Mouse (Mus musculus): Measurements from ENCODE around the gene Gm19684. TPM values are rescaled to one million over a fixed set of nuclear protein-coding genes. Genes with fewer than 3 reads are reported as not detected.
"Not testable (repeated sequence)": the region's sequence is repeated elsewhere in the genome, so short reads cannot be mapped to it uniquely, and the experiment has no call there.

The Gm19684 gene
- polyA plus RNA-seq, 1 experiment: not detected

- Histone ChIP-seq H3K27ac (ENCODE audit: control insufficient read depth, insufficient read depth, low read depth, low read length) (no peak overlapping the region), H3K36me3 (ENCODE audit: control insufficient read depth, insufficient read depth, low read length) (no peaks in the 10 kb centered on the region), H3K27me3 (ENCODE audit: control insufficient read depth, insufficient read depth, low read length) (peaks cover 3% of the 10 kb centered on the region; the same call in 1 of the 2 replicates), H3K4me3 (ENCODE audit: control insufficient read depth, low read depth, low read length) (no peak overlapping the region), H3K4me1 (ENCODE audit: control insufficient read depth, insufficient read depth, low read length) (peaks cover 3% of the 10 kb centered on the region; the same call in 1 of the 2 replicates)
- TF ChIP-seq CTCF (IDR thresholded peaks at IDR 0.05; ENCODE audit: control insufficient read depth, insufficient read depth, insufficient replicate concordance, low read depth, low read length): no peak
- no peak for TF ChIP-seq POLR2A (IDR thresholded peaks at IDR 0.05; ENCODE audit: control insufficient read depth, low read depth, low read length)
Measured at GRCm38 (mm10) chr17:36154271-36155149, 33.0 kb downstream of the Gm19684 start.

DNA sequence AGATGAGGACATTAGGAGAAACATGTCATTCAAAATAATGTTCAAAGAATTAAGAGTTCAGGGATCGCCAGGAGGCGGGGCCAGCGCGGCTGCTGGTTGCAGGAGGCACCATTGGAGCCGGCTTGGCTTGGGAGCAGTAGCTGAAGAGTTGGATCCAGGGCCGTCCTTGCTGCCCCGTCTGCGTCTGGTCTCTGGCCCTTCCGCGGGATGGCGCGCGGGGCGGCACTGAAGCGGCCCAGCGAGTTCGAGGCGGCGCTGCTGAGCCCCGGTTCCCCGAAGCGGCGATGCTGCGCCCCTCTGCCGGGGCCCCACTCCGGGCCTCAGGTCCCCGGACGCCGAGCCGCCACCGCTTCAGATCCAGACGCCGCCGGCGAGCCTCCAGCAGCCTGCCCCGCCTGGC is 36.3 kb downstream of the Gm19684 start:
- H3K4me1 ChIP-seq (ENCODE audit: control insufficient read depth, insufficient read depth, low read length); H3K27ac ChIP-seq (ENCODE audit: control insufficient read depth, insufficient read depth, low read depth, low read length); H3K4me3 ChIP-seq (ENCODE audit: control insufficient read depth, low read depth, low read length); H3K27me3 ChIP-seq (ENCODE audit: control insufficient read depth, insufficient read depth, low read length); H3K36me3 ChIP-seq (ENCODE audit: control insufficient read depth, insufficient read depth, low read length): not testable (repeated sequence)

- H3K27me3 ChIP-seq (ENCODE audit: control insufficient read depth, insufficient read depth, low read length); H3K27ac ChIP-seq (ENCODE audit: control insufficient read depth, insufficient read depth, low read depth, low read length); H3K4me3 ChIP-seq (ENCODE audit: control insufficient read depth, low read depth, low read length); H3K36me3 ChIP-seq (ENCODE audit: control insufficient read depth, insufficient read depth, low read length); H3K4me1 ChIP-seq (ENCODE audit: control insufficient read depth, insufficient read depth, low read length): not testable (repeated sequence)
Measured at GRCm38 (mm10) chr17:36158264-36158663, 36.8 kb downstream of the Gm19684 start.

GRCm38 (mm10) chr17:36161129-36162051 is 39.9 kb downstream of the Gm19684 start:
- H3K27me3 ChIP-seq (ENCODE audit: control insufficient read depth, insufficient read depth, low read length): peaks cover 3% of the 10 kb centered on the region
- TF ChIP-seq CTCF (IDR thresholded peaks at IDR 0.05; ENCODE audit: control insufficient read depth, insufficient read depth, insufficient replicate concordance, low read depth, low read length) (no peak), POLR2A (IDR thresholded peaks at IDR 0.05; ENCODE audit: control insufficient read depth, low read depth, low read length) (no peak)
- H3K27ac ChIP-seq (ENCODE audit: control insufficient read depth, insufficient read depth, low read depth, low read length): no peak overlapping the region
- no peak overlapping the region for H3K4me3 ChIP-seq (ENCODE audit: control insufficient read depth, low read depth, low read length)
- H3K4me1 ChIP-seq (ENCODE audit: control insufficient read depth, insufficient read depth, low read length): peaks cover 9% of the 10 kb centered on the region
- H3K36me3 ChIP-seq (ENCODE audit: control insufficient read depth, insufficient read depth, low read length): no peaks in the 10 kb centered on the region

DNA sequence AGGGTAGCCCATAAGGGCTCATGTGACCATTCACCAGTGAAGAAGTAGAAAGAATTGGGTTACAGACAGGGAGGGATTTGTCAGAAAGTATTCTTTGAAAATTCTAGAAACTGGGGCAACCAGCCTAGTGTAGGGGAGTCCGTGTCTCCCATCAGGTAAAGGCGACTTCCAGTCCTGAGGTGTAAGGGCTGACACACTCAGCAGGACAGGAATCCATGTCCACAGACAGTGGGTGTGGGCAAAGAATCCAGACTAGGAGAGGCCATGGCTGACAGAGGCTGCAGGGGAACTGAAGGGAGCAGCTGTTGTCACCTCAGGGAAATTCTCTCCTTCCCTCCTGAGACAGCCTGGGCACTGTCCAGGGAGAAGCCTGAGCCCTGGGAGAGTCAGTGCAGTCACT is 45.4 kb downstream of the Gm19684 start:
- not testable (repeated sequence) for H3K27ac ChIP-seq (ENCODE audit: control insufficient read depth, insufficient read depth, low read depth, low read length); H3K4me1 ChIP-seq (ENCODE audit: control insufficient read depth, insufficient read depth, low read length); H3K4me3 ChIP-seq (ENCODE audit: control insufficient read depth, low read depth, low read length); H3K36me3 ChIP-seq (ENCODE audit: control insufficient read depth, insufficient read depth, low read length); H3K27me3 ChIP-seq (ENCODE audit: control insufficient read depth, insufficient read depth, low read length)

- TF ChIP-seq CTCF (IDR thresholded peaks at IDR 0.05; ENCODE audit: control insufficient read depth, insufficient read depth, insufficient replicate concordance, low read depth, low read length) (no peak), POLR2A (IDR thresholded peaks at IDR 0.05; ENCODE audit: control insufficient read depth, low read depth, low read length) (no peak)
- peaks cover 3% of the 10 kb centered on the region; the same call in 1 of the 2 replicates for H3K4me1 ChIP-seq (ENCODE audit: control insufficient read depth, insufficient read depth, low read length)
- H3K4me3 ChIP-seq (ENCODE audit: control insufficient read depth, low read depth, low read length): peak overlapping the region; percentile 49
- no peak overlapping the region for H3K27ac ChIP-seq (ENCODE audit: control insufficient read depth, insufficient read depth, low read depth, low read length)
- no peaks in the 10 kb centered on the region for H3K36me3 ChIP-seq (ENCODE audit: control insufficient read depth, insufficient read depth, low read length)
- no peaks in the 10 kb centered on the region; the same call in 1 of the 2 replicates for H3K27me3 ChIP-seq (ENCODE audit: control insufficient read depth, insufficient read depth, low read length)
Measured at GRCm38 (mm10) chr17:36167306-36168038, 46.0 kb downstream of the Gm19684 start.

- Histone ChIP-seq H3K27me3 (ENCODE audit: control insufficient read depth, insufficient read depth, low read length) (no peaks in the 10 kb centered on the region; the same call in 1 of the 2 replicates), H3K4me3 (ENCODE audit: control insufficient read depth, low read depth, low read length) (peak within 1 kb of the TSS; percentile 49), H3K27ac (ENCODE audit: control insufficient read depth, insufficient read depth, low read depth, low read length) (no peak within 1 kb of the TSS), H3K36me3 (ENCODE audit: control insufficient read depth, insufficient read depth, low read length) (no peaks in the 10 kb centered on the region), H3K4me1 (ENCODE audit: control insufficient read depth, insufficient read depth, low read length) (peaks cover 3% of the 10 kb centered on the region; the same call in 1 of the 2 replicates)
- TF ChIP-seq POLR2A (IDR thresholded peaks at IDR 0.05; ENCODE audit: control insufficient read depth, low read depth, low read length) (no peak), CTCF (IDR thresholded peaks at IDR 0.05; ENCODE audit: control insufficient read depth, insufficient read depth, insufficient replicate concordance, low read depth, low read length) (no peak)
Measured at GRCm38 (mm10) chr17:36168039-36168652, 46.7 kb downstream of the Gm19684 start, which contains the start of gene Gm8909. Gene Gm8909 (minus strand): TSS chr17:36168537.

DNA sequence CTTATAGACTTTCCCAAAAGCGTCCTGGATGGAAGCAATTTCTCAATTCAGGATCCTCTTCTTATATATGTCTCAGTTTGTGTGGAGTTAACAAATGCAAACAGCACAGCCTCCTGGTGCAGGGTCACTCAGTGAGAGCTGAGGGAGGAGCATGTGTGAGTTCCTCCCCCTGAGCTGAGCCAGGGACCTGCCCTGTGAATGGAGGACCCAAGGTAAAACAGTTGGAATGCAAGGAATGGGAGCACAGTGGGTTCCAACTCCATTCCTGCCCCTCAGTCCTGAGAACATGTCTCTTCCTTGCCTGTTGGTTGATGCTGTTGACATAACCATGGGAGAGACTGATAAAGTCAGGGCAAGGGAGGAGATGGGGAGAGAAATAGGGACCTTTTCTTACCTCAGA is 47.6 kb downstream of the Gm19684 start:
- not testable (repeated sequence) for H3K27ac ChIP-seq (ENCODE audit: control insufficient read depth, insufficient read depth, low read depth, low read length); H3K4me3 ChIP-seq (ENCODE audit: control insufficient read depth, low read depth, low read length); H3K36me3 ChIP-seq (ENCODE audit: control insufficient read depth, insufficient read depth, low read length); H3K27me3 ChIP-seq (ENCODE audit: control insufficient read depth, insufficient read depth, low read length); H3K4me1 ChIP-seq (ENCODE audit: control insufficient read depth, insufficient read depth, low read length)

Data from testis, adult 2 months (tissue).